Mouse (Mus musculus): ENCODE results near the gene Notch2.

- TF ChIP-seq CTCF (IDR thresholded peaks at IDR 0.05; ENCODE audit: control insufficient read depth, insufficient read depth, insufficient read length) (no peak), FOSL1 (IDR thresholded peaks at IDR 0.05; ENCODE audit: insufficient read depth, low read length, poor library complexity, severe bottlenecking) (no peak), MAX (IDR thresholded peaks at IDR 0.05) (no peak), CEBPB (IDR thresholded peaks at IDR 0.05; ENCODE audit: low read depth) (no peak), USF1 (IDR thresholded peaks at IDR 0.05; ENCODE audit: low read depth) (no peak), MYOG (IDR thresholded peaks at IDR 0.05; ENCODE audit: control insufficient read depth, extremely low read depth, insufficient read length) (no peak)
Observed at GRCm38 (mm10) chr3:97987153-97987552, 26.2 kb upstream of the Notch2 start.
